Mouse (Mus musculus): ENCODE measurements at regions not wholly inside any gene's neighbourhood (a gene's known extent, or its start where the extent isn't known, plus 50 kb on each side); places are given as distances from the start of the nearest gene placed in this dataset.
"Not testable (repeated sequence)": the region's sequence is repeated elsewhere in the genome, so short reads cannot be mapped to it uniquely, and the experiment has no call there.

DNA sequence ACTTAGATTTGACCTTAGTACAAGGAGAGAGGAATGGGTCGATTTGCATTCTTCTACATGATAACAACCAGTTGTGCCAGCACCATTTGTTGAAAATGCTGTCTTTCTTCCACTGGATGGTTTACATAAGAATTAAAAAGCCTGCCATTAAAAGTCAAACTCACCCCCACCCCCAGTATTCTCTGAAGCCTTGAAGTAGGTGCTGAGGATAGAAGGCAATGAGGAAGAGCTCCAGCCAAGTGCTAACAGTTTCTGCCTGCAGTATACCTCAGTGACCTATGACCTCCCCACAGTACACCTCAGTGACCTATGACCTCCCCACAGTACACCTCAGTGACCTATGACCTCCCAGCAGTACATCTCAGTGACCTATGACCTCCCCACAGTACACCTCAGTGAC is 328.4 kb downstream of the Nkx6-1 start:
- not testable (repeated sequence) for ATAC-seq (ENCODE audit: low read depth); H3K27ac ChIP-seq (ENCODE audit: low read depth, low read length); H3K4me3 ChIP-seq (ENCODE audit: low read depth, low read length); H3K27me3 ChIP-seq (ENCODE audit: control insufficient read depth, insufficient read depth, low read length); H3K9me3 ChIP-seq (ENCODE audit: control insufficient read depth, low read length); H3K36me3 ChIP-seq (ENCODE audit: control insufficient read depth, insufficient read depth, low read length); H3K9ac ChIP-seq (replicated peaks; ENCODE audit: low read depth, low read length); H3K4me1 ChIP-seq (ENCODE audit: control insufficient read depth, insufficient read depth, low read length); H3K4me2 ChIP-seq (ENCODE audit: low read depth, low read length)
- WGBS = 71% methylated on average over 1 of the region's 1 CpGs

DNA sequence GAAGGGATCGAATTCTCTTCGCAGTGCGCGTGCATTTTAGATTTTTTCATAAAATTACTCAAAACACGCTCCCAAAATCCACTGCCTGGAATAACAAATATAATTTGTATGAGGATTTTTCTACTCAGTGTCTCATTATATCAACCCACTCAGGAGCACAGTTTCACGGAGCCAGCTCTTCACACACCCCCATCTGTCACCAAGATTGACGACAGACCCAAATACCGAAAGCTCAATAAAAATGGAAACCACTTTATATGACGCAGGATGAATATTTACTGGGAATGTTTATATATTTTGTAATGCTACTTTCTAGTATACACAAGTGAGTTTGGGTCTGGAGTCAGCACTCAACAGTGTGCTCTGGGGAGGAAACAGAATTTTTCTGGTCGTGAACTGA is 333.0 kb downstream of the Nkx6-1 start:
- H3K4me2 ChIP-seq (ENCODE audit: low read depth, low read length) = no peak overlapping the region
- H3K4me3 ChIP-seq (ENCODE audit: low read depth, low read length) = no peak overlapping the region
- ATAC-seq (ENCODE audit: low read depth) = no peak
- no peaks in the 10 kb centered on the region for H3K4me1 ChIP-seq (ENCODE audit: control insufficient read depth, insufficient read depth, low read length)
- no peaks in the 10 kb centered on the region for H3K9me3 ChIP-seq (ENCODE audit: control insufficient read depth, low read length)
- no peak overlapping the region for H3K9ac ChIP-seq (replicated peaks; ENCODE audit: low read depth, low read length)
- 84% methylated on average over 10 of the region's 10 CpGs for WGBS
- H3K27ac ChIP-seq (ENCODE audit: low read depth, low read length) = no peak overlapping the region
- H3K27me3 ChIP-seq (ENCODE audit: control insufficient read depth, insufficient read depth, low read length) = peaks cover 19% of the 10 kb centered on the region
- H3K36me3 ChIP-seq (ENCODE audit: control insufficient read depth, insufficient read depth, low read length) = no peaks in the 10 kb centered on the region

DNA sequence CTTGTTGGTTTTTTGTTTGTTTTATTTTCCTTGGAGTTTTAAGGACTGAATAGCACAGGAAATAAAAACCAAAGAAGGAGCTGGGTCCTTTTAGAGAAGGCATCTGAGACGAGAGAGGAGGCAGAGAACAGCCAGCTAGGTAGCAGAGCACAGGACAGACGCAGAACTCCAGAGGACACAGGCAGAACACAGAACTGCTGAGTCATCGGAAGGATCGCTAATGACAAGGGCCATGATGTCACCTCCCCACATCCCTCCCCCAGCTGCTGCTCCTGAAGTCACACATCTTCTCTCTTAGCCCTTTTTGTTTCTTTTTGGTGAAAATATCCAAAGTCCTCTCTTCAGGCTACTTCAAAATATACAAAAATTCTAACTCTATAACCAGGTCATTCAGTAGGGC is 338.7 kb downstream of the Nkx6-1 start:
- no peak overlapping the region for H3K9ac ChIP-seq (replicated peaks; ENCODE audit: low read depth, low read length)
- H3K4me2 ChIP-seq (ENCODE audit: low read depth, low read length) = no peak overlapping the region
- H3K27ac ChIP-seq (ENCODE audit: low read depth, low read length) = no peak overlapping the region
- no peak overlapping the region for H3K4me3 ChIP-seq (ENCODE audit: low read depth, low read length)
- H3K9me3 ChIP-seq (ENCODE audit: control insufficient read depth, low read length) = no peaks in the 10 kb centered on the region
- H3K4me1 ChIP-seq (ENCODE audit: control insufficient read depth, insufficient read depth, low read length) = no peaks in the 10 kb centered on the region
- no peaks in the 10 kb centered on the region for H3K36me3 ChIP-seq (ENCODE audit: control insufficient read depth, insufficient read depth, low read length)
- no peak for ATAC-seq (ENCODE audit: low read depth)
- 59% methylated on average over 4 of the region's 4 CpGs for WGBS
- peaks cover 48% of the 10 kb centered on the region for H3K27me3 ChIP-seq (ENCODE audit: control insufficient read depth, insufficient read depth, low read length)

DNA sequence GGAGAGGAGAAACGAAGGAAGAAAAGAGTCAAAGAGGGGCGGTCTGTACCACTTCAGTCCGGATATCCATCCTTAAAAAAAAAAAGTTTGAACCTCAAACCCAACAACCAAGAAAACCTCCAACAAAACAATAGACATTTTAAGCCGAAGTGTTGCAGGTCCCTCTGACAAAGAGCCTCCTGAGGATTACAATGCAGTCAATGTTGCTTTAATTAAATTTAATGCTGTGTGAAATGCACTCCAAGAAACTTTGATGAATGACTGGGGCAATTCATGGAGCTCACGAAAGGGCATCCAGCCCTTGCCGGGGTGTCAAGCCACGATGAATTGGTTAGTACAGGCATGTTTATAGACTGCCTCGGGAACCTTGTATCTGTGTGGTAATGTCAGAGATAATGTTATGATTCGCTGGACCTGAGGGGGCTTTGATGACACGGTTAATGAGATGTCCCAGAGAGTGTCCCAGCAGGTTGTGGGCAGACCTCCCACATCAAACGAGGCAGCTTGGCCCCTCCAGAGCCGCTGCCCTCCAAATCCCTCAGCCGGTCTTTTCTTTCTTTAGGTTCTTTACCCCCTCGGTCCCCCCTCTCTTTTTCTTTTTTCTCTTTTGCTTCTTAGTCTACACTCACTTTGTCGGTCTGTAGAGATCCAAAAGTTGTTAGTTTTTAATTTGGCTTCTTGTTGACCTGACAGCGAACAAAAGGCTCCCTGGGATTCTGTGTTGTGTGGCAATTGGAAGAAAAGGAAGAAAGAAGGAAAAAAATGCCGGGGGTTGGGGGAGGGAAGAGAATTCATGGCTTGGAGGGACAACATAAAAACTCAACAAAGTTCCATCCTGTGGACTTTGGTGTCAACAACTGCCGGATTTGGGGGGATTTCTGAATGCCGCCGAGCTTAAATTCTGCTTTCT is 341.5 kb downstream of the Nkx6-1 start:
- Histone ChIP-seq H3K4me1 (ENCODE audit: control insufficient read depth, insufficient read depth, low read length) (no peaks in the 10 kb centered on the region), H3K27me3 (ENCODE audit: control insufficient read depth, insufficient read depth, low read length) (peaks cover 52% of the 10 kb centered on the region), H3K27ac (ENCODE audit: low read depth, low read length) (no peak overlapping the region), H3K36me3 (ENCODE audit: control insufficient read depth, insufficient read depth, low read length) (no peaks in the 10 kb centered on the region), H3K4me3 (ENCODE audit: low read depth, low read length) (no peak overlapping the region), H3K4me2 (ENCODE audit: low read depth, low read length) (peak overlapping the region; percentile 1; the same call in 1 of the 2 replicates), H3K9me3 (ENCODE audit: control insufficient read depth, low read length) (no peaks in the 10 kb centered on the region), H3K9ac (replicated peaks; ENCODE audit: low read depth, low read length) (no peak overlapping the region)
- under 1% methylated on average over 20 of the region's 20 CpGs for WGBS
- ATAC-seq (ENCODE audit: low read depth) = no peak

DNA sequence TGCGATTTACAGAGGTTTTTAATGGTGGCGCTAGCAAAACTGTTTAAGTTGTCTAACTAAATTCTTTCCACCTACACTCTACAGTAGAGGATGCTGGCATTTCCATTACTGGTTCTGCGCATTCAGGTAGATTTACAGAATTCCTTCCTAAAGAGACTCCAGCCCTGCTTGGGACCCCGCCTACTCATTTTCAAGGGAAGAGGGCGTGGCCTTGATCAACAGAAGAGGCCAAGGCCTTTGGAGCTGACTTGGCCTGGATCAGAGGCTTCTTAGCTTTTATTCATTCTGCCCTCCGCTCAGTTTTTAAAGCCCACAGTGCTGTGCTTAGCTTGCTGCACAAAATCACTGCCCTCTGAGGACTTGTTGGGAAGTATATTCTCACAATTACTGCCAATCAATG is 364.8 kb downstream of the Nkx6-1 start:
- H3K27me3 ChIP-seq (ENCODE audit: control insufficient read depth, insufficient read depth, low read length) = peaks cover 11% of the 10 kb centered on the region
- ATAC-seq (ENCODE audit: low read depth) = no peak
- H3K4me3 ChIP-seq (ENCODE audit: low read depth, low read length) = no peak overlapping the region
- H3K9ac ChIP-seq (replicated peaks; ENCODE audit: low read depth, low read length) = no peak overlapping the region
- no peaks in the 10 kb centered on the region for H3K4me1 ChIP-seq (ENCODE audit: control insufficient read depth, insufficient read depth, low read length)
- H3K4me2 ChIP-seq (ENCODE audit: low read depth, low read length) = no peak overlapping the region
- WGBS = 86% methylated on average over 6 of the region's 6 CpGs
- no peaks in the 10 kb centered on the region for H3K36me3 ChIP-seq (ENCODE audit: control insufficient read depth, insufficient read depth, low read length)
- H3K9me3 ChIP-seq (ENCODE audit: control insufficient read depth, low read length) = no peaks in the 10 kb centered on the region
- H3K27ac ChIP-seq (ENCODE audit: low read depth, low read length) = no peak overlapping the region

DNA sequence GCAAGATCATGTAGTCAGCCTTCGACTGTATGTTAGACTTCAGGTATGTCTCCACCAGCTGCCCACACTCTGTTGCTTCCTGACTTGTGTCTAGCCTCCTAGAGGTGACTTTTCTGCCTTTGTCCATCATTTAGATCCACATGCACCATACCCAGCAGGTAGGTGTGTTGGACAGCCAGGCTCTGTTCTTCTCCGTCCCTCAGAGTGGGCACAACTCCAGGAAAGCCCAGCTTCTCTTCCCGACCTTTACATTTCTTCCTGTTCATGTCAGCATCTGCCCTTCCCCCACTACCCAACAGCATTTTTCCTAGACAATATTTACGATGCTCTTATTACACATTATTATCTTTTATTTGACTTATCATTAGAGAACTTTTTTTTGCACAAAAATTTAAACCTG is 366.4 kb downstream of the Nkx6-1 start:
- Histone ChIP-seq H3K9ac (replicated peaks; ENCODE audit: low read depth, low read length) (no peak overlapping the region), H3K27ac (ENCODE audit: low read depth, low read length) (no peak overlapping the region), H3K4me3 (ENCODE audit: low read depth, low read length) (no peak overlapping the region), H3K27me3 (ENCODE audit: control insufficient read depth, insufficient read depth, low read length) (peaks cover 16% of the 10 kb centered on the region), H3K36me3 (ENCODE audit: control insufficient read depth, insufficient read depth, low read length) (no peaks in the 10 kb centered on the region), H3K4me1 (ENCODE audit: control insufficient read depth, insufficient read depth, low read length) (no peaks in the 10 kb centered on the region), H3K9me3 (ENCODE audit: control insufficient read depth, low read length) (no peaks in the 10 kb centered on the region), H3K4me2 (ENCODE audit: low read depth, low read length) (no peak overlapping the region)
- 65% methylated on average over 4 of the region's 4 CpGs for WGBS
- ATAC-seq (ENCODE audit: low read depth) = no peak

DNA sequence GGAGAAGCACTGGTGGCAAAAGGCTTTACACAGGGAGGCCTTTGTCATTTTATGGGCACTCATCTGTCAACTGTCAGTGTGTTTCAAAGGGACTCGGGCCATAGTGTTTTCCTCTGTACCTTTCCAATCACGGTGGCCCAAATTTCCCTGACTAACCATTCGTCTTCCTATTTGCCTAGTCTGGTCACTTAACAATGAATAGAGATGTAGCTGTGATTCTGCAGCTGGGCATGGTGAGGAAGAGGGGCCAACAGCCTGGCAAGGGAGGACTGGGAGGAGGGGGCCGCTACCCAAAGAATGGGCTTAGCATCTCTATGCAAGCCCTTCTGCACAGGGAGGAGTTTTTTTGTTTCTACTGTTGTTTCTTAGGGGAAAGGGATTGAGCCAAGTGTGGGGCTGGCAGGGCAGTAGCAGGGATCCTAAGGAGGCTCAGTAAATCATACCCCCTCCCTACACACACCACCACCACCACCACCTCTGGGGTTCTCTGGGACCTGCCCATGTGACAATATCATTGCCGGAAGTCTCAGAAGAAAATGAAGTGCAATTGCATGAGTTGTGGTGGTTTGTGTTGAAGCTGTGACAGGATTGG is 367.2 kb downstream of the Nkx6-1 start:
- H3K9me3 ChIP-seq (ENCODE audit: control insufficient read depth, low read length) = no peaks in the 10 kb centered on the region
- H3K27ac ChIP-seq (ENCODE audit: low read depth, low read length) = no peak overlapping the region
- ATAC-seq (ENCODE audit: low read depth) = peak; percentile 74
- no peak overlapping the region for H3K9ac ChIP-seq (replicated peaks; ENCODE audit: low read depth, low read length)
- H3K4me1 ChIP-seq (ENCODE audit: control insufficient read depth, insufficient read depth, low read length) = no peaks in the 10 kb centered on the region
- H3K27me3 ChIP-seq (ENCODE audit: control insufficient read depth, insufficient read depth, low read length) = peaks cover 14% of the 10 kb centered on the region
- no peak overlapping the region for H3K4me3 ChIP-seq (ENCODE audit: low read depth, low read length)
- no peaks in the 10 kb centered on the region for H3K36me3 ChIP-seq (ENCODE audit: control insufficient read depth, insufficient read depth, low read length)
- WGBS = 7% methylated on average over 5 of the region's 5 CpGs
- no peak overlapping the region for H3K4me2 ChIP-seq (ENCODE audit: low read depth, low read length)

DNA sequence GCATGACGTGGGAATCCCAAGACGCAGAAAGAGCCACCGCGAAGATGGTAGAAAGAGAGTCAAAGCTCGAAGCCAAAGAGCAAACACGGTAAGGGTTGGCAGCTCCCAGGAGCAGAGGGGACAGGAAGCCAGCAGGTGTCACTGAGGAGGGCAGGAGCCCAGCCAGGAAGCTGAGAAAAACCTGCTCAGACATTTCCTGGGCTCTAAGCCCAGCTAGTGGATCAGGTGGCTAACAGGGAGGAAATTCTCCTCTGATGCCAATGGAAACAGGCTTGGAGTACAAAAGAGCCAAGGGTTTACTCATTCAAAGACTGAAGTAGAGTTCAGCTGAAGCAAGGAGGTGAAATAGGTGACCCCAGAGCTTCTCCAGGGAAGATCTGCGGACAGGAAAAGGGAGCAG is 368.9 kb downstream of the Nkx6-1 start:
- Histone ChIP-seq H3K36me3 (ENCODE audit: control insufficient read depth, insufficient read depth, low read length) (no peaks in the 10 kb centered on the region), H3K27me3 (ENCODE audit: control insufficient read depth, insufficient read depth, low read length) (peaks cover 14% of the 10 kb centered on the region; the same call in 1 of the 2 replicates), H3K9me3 (ENCODE audit: control insufficient read depth, low read length) (no peaks in the 10 kb centered on the region), H3K4me2 (ENCODE audit: low read depth, low read length) (no peak overlapping the region), H3K4me1 (ENCODE audit: control insufficient read depth, insufficient read depth, low read length) (no peaks in the 10 kb centered on the region), H3K9ac (replicated peaks; ENCODE audit: low read depth, low read length) (no peak overlapping the region), H3K27ac (ENCODE audit: low read depth, low read length) (no peak overlapping the region), H3K4me3 (ENCODE audit: low read depth, low read length) (no peak overlapping the region)
- ATAC-seq (ENCODE audit: low read depth) = no peak
- 66% methylated on average over 7 of the region's 7 CpGs for WGBS

DNA sequence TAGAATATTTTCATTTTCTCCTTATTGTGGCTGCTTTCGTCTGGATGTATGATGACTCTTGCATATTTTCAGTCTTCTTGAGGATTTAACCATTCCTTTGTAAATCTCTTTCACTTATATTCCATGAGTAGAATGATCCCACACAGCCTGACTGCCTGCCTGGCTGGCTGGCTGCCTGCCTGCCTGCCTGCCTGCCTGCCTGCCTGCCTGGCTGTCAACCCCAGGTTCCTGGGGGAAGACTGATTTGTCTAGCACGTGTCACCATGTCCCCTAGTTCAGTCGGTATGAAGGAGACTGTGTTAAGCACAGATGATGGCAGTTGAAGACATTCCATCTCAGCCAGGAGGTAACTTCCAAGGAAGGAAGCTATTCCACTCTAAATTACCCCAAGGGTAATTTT is 370.8 kb downstream of the Nkx6-1 start:
- Histone ChIP-seq H3K4me2 (ENCODE audit: low read depth, low read length) (no peak overlapping the region), H3K27me3 (ENCODE audit: control insufficient read depth, insufficient read depth, low read length) (peaks cover 10% of the 10 kb centered on the region; the same call in 1 of the 2 replicates)

More for the DNA sequence above, 370.8 kb downstream of the Nkx6-1 start:
- WGBS = 57% methylated on average over 3 of the region's 3 CpGs
- no peak overlapping the region for H3K9ac ChIP-seq (replicated peaks; ENCODE audit: low read depth, low read length)
- H3K9me3 ChIP-seq (ENCODE audit: control insufficient read depth, low read length) = no peaks in the 10 kb centered on the region
- no peaks in the 10 kb centered on the region for H3K4me1 ChIP-seq (ENCODE audit: control insufficient read depth, insufficient read depth, low read length)
- no peak for ATAC-seq (ENCODE audit: low read depth)
- no peak overlapping the region for H3K4me3 ChIP-seq (ENCODE audit: low read depth, low read length)
- no peak overlapping the region for H3K27ac ChIP-seq (ENCODE audit: low read depth, low read length)
- H3K36me3 ChIP-seq (ENCODE audit: control insufficient read depth, insufficient read depth, low read length) = no peaks in the 10 kb centered on the region

All from neural tube, embryonic 14.5 days (tissue).